Mouse (Mus musculus): ENCODE results near the gene Gfral. TPM values are rescaled to one million over a fixed set of nuclear protein-coding genes. Genes with fewer than 3 reads are reported as not detected.

The Gfral gene
- total RNA-seq (2021) = not detected
- long read RNA-seq, experiment 1 = 0 reads
- long read RNA-seq, experiment 2 = 0 reads

GRCm38 (mm10) chr9:76213557-76213956 is at the start of gene Gfral:
Gene Gfral, minus strand, starts transcription at chr9:76213657.
- no peak for DNase-seq (ENCODE audit: low spot score in 2 of 2)
- intact Hi-C loops (cut with DNase I) = no loop called here

GRCm38 (mm10) chr9:76257731-76258130 is 44.3 kb upstream of the Gfral start:
- intact Hi-C loops (cut with DNase I) = no loop called here
- DNase-seq (ENCODE audit: low spot score in 2 of 2) = no peak

DNA sequence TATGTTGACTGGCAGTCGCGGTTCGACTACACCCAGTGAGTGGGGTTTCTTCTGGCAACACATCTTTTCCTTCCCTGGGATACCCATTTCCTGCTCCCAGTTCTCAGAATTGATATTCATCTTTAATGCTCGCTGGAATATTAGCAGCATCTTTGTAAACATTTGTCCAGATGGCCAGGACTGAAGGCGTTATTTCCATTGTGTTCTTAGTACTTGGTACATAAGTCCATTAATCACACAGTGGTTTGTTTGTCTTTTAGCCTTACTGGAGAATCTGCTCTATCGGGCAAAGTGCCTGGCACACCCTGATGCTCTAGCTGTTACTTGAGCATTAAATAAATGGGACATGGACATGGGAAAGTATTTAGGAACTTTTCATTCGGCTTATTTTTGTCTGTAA is 39.1 kb upstream of the Gfral start:
- intact Hi-C loops (cut with DNase I) = no loop called here
- DNase-seq (ENCODE audit: low spot score in 2 of 2) = no peak

- no peak for DNase-seq (ENCODE audit: low spot score in 2 of 2)
- intact Hi-C loops (cut with DNase I) = no loop called here
Measured at GRCm38 (mm10) chr9:76252109-76252508, 38.7 kb upstream of the Gfral start.

DNA sequence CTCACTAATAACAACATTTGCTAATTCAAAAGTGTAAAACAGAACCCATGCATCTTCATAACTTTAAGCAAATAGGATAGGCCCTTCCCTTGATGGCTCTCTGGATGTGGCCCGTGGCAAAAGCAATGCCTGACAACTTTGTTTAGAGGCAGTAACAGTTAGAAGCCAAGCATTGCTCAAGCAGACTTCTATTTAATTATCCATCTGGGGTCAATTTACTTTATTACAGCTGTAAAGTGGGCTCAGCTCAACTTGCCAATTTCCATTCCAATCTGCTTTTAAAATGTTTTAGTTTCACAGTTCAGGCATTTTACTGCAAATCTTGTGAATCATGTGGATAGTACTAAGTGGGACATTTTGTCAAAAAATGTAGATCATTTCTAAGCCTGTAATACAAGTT is 28.9 kb upstream of the Gfral start:
- intact Hi-C loops (cut with DNase I) = no loop called here
- DNase-seq (ENCODE audit: low spot score in 2 of 2) = no peak

DNA sequence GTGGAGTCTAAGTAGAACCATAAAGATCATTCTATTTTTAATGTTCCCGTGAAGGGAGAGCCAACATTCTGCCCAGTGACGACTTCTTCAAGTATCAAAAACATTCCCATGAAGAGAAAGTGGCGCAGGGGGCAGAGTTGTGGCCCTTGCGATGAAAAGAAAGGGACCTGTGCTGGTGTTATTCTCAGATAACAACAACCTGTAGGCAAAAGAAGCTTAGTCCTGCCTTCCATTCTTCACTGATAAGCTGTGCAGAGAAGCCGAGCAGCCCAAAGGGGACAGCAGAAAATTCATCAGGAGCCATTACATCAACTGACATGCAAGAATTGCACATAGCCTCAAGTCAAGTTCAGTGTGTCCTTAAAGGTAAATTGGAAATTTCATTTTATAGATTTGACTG is 24.5 kb upstream of the Gfral start:
- no peak for DNase-seq (ENCODE audit: low spot score in 2 of 2)
- intact Hi-C loops (cut with DNase I) = loop anchor here (2.0 kb wide), 2 partner anchors 115 to 475 kb away; no protein-coding TSS in a partner anchor

DNA sequence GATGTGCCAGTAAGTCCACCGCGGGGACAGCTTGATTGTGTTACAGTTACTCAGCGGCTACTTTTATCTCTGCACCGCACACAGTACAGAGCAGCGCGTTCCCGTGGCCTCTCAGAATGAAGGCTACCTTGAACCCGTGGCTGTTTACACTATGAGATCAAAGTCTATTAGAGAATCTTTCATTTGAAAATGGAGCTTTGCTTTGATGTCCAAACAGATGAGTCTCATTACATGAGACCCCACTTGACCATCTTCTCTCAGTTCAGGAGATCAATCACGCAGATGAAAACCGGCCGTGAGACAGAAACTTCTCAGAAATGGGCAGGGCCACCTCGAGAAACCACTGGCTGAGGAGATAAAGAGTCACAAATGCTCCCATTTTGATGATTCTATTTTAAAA is 23.8 kb upstream of the Gfral start:
- DNase-seq (ENCODE audit: low spot score in 2 of 2) = no peak
- intact Hi-C loops (cut with DNase I) = loop anchor here (2.0 kb wide), 2 partner anchors 114 to 474 kb away; no protein-coding TSS in a partner anchor

DNA sequence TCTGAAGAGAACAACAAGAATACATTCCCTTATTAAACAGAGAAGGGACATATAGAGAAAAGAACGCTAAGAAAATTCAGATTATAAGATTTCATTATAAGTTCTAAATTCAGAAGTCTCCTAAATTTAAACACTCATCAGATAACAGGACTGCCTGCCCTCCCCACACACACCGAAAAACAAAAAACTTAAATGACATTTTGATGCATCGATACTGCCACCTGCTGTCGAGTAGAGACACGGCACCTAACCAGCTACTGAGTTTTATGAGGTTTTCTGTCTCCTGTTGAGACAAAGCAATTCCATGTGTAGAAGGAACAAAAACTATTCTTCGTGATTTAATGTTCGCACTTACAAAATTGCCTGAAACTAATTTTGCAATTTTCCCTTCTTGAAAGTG is 23.2 kb upstream of the Gfral start:
- peak; percentile 69 to 77 for DNase-seq (ENCODE audit: low spot score in 2 of 2)
- intact Hi-C loops (cut with DNase I) = loop anchor here (2.0 kb wide), 2 partner anchors 114 to 474 kb away; no protein-coding TSS in a partner anchor

- intact Hi-C loops (cut with DNase I) = loop anchor here (2.0 kb wide), 2 partner anchors 113 to 473 kb away; no protein-coding TSS in a partner anchor
- no peak for DNase-seq (ENCODE audit: low spot score in 2 of 2)
Measured at GRCm38 (mm10) chr9:76235945-76236503, 22.6 kb upstream of the Gfral start.

DNA sequence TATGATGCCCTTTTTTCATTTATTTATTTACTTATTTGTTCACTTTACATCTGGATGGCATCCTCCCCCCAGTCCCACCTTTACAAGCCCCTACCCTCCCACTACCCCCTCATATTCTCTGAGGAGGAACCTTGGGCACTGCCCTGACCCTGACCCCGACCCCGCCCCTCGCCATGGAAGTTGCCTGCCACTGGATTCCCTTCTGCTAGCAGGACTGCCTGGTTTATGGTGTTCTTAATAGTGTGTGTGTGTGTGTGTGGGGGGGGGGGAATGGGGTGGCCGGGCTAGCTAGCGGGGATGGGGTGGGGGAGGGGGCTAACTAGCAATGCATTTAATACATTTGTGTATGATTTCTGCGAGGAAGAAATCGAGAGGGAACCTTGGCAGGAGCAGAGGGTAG is 21.4 kb upstream of the Gfral start:
- DNase-seq (ENCODE audit: low spot score in 2 of 2) = no peak
- intact Hi-C loops (cut with DNase I) = no loop called here

- no peak for DNase-seq (ENCODE audit: low spot score in 2 of 2)
- intact Hi-C loops (cut with DNase I) = no loop called here
Measured at GRCm38 (mm10) chr9:76230400-76230799, 16.9 kb upstream of the Gfral start.

GRCm38 (mm10) chr9:76217178-76217975 is 3.9 kb upstream of the Gfral start:
- intact Hi-C loops (cut with DNase I) = no loop called here
- DNase-seq (ENCODE audit: low spot score in 2 of 2) = no peak

DNA sequence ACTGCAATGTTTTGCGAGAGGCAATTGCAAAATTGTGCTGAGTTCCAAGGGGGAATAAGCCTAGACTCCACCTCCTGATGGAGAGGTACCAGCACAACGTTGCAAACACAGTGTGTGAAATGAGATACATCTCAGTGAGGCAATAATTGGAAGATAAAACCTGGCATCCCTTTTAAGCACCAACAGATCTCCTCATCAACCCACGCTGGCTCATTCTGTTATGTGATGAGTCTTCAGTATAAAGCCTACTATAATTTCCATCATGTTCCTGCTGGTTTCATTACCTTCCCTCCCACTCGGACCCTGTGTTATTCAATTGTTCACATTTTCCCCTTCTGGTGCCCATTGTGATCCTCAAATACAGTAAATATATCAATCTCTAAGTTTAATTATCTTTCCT is 1.2 kb upstream of the Gfral start:
- peak in 1 of 2 experiments; percentile 6 for DNase-seq (ENCODE audit: low spot score in 2 of 2)
- intact Hi-C loops (cut with DNase I) = no loop called here

DNA sequence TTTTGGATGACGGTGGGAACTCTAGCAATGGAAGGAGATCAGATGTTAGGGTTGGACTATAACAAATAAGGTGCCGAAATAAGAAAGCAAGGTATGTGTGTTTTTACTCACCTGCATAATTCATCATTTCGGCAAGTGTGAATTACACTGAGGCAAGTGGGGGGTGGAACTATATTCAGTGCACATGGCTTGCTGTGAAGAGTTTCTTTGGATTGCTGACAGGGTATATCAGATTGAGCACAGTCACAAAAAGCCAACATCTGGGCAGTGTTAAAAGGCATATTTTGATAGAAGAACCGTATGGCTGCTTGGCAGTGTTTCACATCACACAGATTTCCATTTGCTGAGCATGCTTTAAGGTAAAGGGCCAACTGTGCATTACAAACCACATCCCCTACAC is 16.5 kb downstream of the Gfral start:
- intact Hi-C loops (cut with DNase I) = no loop called here
- peak; percentile 5 to 10 for DNase-seq (ENCODE audit: low spot score in 2 of 2)

DNA sequence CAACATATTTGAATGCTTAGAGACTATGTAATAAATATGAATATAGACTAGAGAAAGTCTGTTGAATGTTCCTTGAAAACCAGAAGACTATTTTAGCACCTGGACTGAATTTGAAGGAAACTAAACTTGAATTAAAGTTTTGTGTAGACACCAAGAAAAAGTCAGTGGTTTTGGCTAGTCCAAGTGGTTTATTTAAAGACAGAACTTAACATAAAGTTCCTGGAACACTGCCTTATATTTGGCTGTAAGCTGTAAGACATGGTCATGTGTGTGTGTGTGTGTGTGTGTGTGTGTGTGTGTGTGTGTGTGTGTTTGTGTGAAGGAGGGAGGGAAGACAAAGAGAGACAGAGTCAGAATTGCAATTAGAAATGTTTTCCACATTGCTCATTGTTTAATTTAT is 34.2 kb downstream of the Gfral start:
- intact Hi-C loops (cut with DNase I) = no loop called here

GRCm38 (mm10) chr9:76172686-76173295 is 40.7 kb downstream of the Gfral start:
- intact Hi-C loops (cut with DNase I) = no loop called here
- DNase-seq (ENCODE audit: low spot score in 2 of 2) = peak in 1 of 2 experiments; percentile 8

More for the DNA sequence above, 34.2 kb downstream of the Gfral start:
- DNase-seq (ENCODE audit: low spot score in 2 of 2) = peak in 1 of 2 experiments; percentile 56

DNA sequence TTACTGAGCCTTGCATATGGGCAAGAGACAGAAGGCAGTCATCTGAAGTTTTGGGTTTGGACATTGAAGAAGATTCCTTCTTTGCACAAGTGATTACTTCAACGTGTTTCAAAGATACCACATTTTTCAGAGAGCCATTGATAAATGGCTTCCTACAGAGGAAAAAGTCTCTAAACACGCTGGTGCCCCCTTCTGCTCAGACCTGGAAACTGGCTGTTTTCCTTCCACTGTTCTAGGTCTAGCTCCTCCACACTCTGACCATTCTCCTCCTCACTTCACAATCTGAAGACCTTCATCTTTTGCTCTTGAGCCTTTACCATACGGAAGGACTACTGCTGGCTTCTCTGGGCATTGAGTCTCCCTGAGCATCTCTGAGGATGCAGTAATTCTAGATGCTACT is 45.1 kb downstream of the Gfral start:
- intact Hi-C loops (cut with DNase I) = no loop called here
- DNase-seq (ENCODE audit: low spot score in 2 of 2) = peak in 1 of 2 experiments; percentile 10

DNA sequence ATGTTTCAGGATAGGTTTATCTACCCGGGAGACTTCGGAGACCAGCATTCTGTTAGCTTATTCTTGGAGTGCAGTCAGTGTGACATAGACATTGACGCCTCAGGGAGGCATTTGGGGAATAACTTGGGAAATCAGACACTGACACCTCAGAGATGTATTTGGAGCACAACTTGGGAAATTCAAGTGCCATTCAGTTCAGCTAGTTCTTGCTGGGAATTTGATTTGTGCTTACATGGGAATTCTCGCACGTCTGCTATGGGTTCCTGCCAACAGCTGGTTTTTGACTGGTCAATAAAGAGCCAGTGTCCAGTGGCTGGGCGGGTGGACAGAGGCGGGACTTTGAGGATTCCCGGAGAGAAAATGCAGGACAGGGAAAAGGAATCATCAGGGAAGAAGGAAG is 51.0 kb downstream of the Gfral start:
- DNase-seq (ENCODE audit: low spot score in 2 of 2) = no peak
- intact Hi-C loops (cut with DNase I) = no loop called here

- DNase-seq (ENCODE audit: low spot score in 2 of 2) = no peak
- intact Hi-C loops (cut with DNase I) = no loop called here
Measured at GRCm38 (mm10) chr9:76145593-76145992, 67.9 kb downstream of the Gfral start.

GRCm38 (mm10) chr9:76138378-76139109 is 74.9 kb downstream of the Gfral start:
- intact Hi-C loops (cut with DNase I) = no loop called here
- peak; percentile 12 to 21 for DNase-seq (ENCODE audit: low spot score in 2 of 2)

Measured in left cerebral cortex, postnatal 14 days (tissue).